Mouse (Mus musculus): ENCODE measurements at regions not wholly inside any gene's neighbourhood (a gene's known extent, or its start where the extent isn't known, plus 50 kb on each side); places are given as distances from the start of the nearest gene placed in this dataset.

GRCm38 (mm10) chr7:71873817-71874216, 432.6 kb downstream of the Mctp2 start:
- no peak for DNase-seq

GRCm38 (mm10) chr7:71872912-71873311, 433.5 kb downstream of the Mctp2 start:
- no peak for DNase-seq

- peak; percentile 4 for DNase-seq
Measured at GRCm38 (mm10) chr7:71867090-71867489, 439.3 kb downstream of the Mctp2 start.

GRCm38 (mm10) chr7:71865371-71866166, 440.8 kb downstream of the Mctp2 start:
- DNase-seq, result no peak

GRCm38 (mm10) chr7:71852864-71853263, 453.5 kb downstream of the Mctp2 start:
- DNase-seq, result no peak

GRCm38 (mm10) chr7:71849174-71849573, 457.2 kb downstream of the Mctp2 start:
- DNase-seq, result no peak

- no peak for DNase-seq
Measured at GRCm38 (mm10) chr7:71837845-71838244, 468.6 kb downstream of the Mctp2 start.

- DNase-seq, result no peak
Measured at GRCm38 (mm10) chr7:71831790-71832525, 474.4 kb downstream of the Mctp2 start.

GRCm38 (mm10) chr7:71829567-71829966, 476.8 kb downstream of the Mctp2 start:
- no peak for DNase-seq

GRCm38 (mm10) chr7:71816138-71816537, 464.9 kb upstream of the Gm10295 start:
- DNase-seq, result no peak

- DNase-seq, result no peak
Measured at GRCm38 (mm10) chr7:71794201-71794600, 442.9 kb upstream of the Gm10295 start.

GRCm38 (mm10) chr7:71788401-71788800, 437.1 kb upstream of the Gm10295 start:
- no peak for DNase-seq

GRCm38 (mm10) chr7:71782496-71782895, 431.2 kb upstream of the Gm10295 start:
- DNase-seq, result no peak

GRCm38 (mm10) chr7:71749886-71750285, 398.6 kb upstream of the Gm10295 start:
- no peak for DNase-seq

- DNase-seq, result no peak
Measured at GRCm38 (mm10) chr7:71746118-71746897, 395.0 kb upstream of the Gm10295 start.

GRCm38 (mm10) chr7:71728509-71728908, 377.2 kb upstream of the Gm10295 start:
- DNase-seq, result no peak

GRCm38 (mm10) chr7:71708209-71708608, 356.9 kb upstream of the Gm10295 start:
- DNase-seq, result no peak

- no peak for DNase-seq
Measured at GRCm38 (mm10) chr7:71706201-71706600, 354.9 kb upstream of the Gm10295 start.

GRCm38 (mm10) chr7:71705426-71706050, 354.3 kb upstream of the Gm10295 start:
- peak; percentile 1 for DNase-seq

GRCm38 (mm10) chr7:71704661-71705240, 353.5 kb upstream of the Gm10295 start:
- no peak for DNase-seq

Measured in cerebellum, adult 9-11 months (tissue).